Mouse (Mus musculus) neural tube, embryonic 15.5 days (tissue): ENCODE data around the gene Rarg. TPM values are rescaled to one million over a fixed set of nuclear protein-coding genes. Genes with fewer than 3 reads are reported as not detected.
A peak's percentile ranks its signal among the peaks of the same experiment; 100 is the strongest.

Source experiments
- ATAC-seq: fragments of 200-750 bp; cut with Nextera tagmentation; 2 replicates; pipeline ENCODE4 v1.8.0; 2017; ENCODE audit warnings: mild to moderate bottlenecking, moderate TSS enrichment, moderate library complexity; ENCODE audit not compliant: low FRiP score
- H3K27ac ChIP-seq: fragments of 300-500 bp; sonication (generic); replicated peaks from 2 replicates; pipeline ENCODE4 v1.5.1; 2015; ENCODE audit warnings: mild to moderate bottlenecking, inconsistent platforms
- H3K27me3 ChIP-seq: fragments of 300-500 bp; sonication (generic); replicated peaks from 2 replicates; pipeline ENCODE4 v1.6.1; 2015; ENCODE audit warnings: inconsistent platforms
- H3K36me3 ChIP-seq: fragments of 300-500 bp; sonication (generic); 2 replicates; pipeline ENCODE4 v1.6.1; 2015; ENCODE audit warnings: inconsistent platforms
- H3K4me1 ChIP-seq: fragments of 300-500 bp; sonication (generic); 2 replicates; pipeline ENCODE4 v1.6.1; 2015; ENCODE audit warnings: inconsistent platforms
- H3K4me2 ChIP-seq: fragments of 300-500 bp; sonication (generic); 2 replicates; pipeline ENCODE4 v1.6.1; 2015; ENCODE audit warnings: inconsistent platforms, mild to moderate bottlenecking, moderate library complexity
- H3K4me3 ChIP-seq: fragments of 300-500 bp; sonication (generic); replicated peaks from 2 replicates; pipeline ENCODE4 v1.5.1; 2015; ENCODE audit warnings: mild to moderate bottlenecking, inconsistent platforms
- H3K9ac ChIP-seq: fragments of 300-500 bp; sonication (generic); replicated peaks from 2 replicates; pipeline ENCODE4 v1.6.1; 2015; ENCODE audit warnings: mild to moderate bottlenecking, inconsistent platforms
- H3K9me3 ChIP-seq: fragments of 300-500 bp; sonication (generic); replicated peaks from 2 replicates; pipeline ENCODE4 v1.6.1; 2016; ENCODE audit warnings: inconsistent platforms
- WGBS: fragments of 180-500 bp; shearing (Covaris S2); methylation state at CpG from one replicate; pipeline ENCODE4 v1.1.7; 2015; ENCODE audit warnings: mixed read lengths; 5-methylcytosine and 5-hydroxymethylcytosine counted together
- polyA plus RNA-seq: library from polyadenylated mRNA; unstranded; fragments of >200 nt; fragmentation: Nextera tagmentation; extraction: Ambion mirVana; gene quantifications from 2 replicates; pipeline ENCODE4 v1.2.1, GENCODE M21; 2015

Rarg gene
- polyA plus RNA-seq, 1 experiment from 2014 or later: 7.8 TPM

GRCm38 (mm10) chr15:102210816-102211215, 46.5 kb downstream of the Rarg start:
- Histone ChIP-seq H3K4me2 (no peak overlapping the region), H3K4me1 (peaks cover 26% of the 10 kb centered on the region), H3K9me3 (no peaks in the 10 kb centered on the region), H3K9ac (no peak overlapping the region), H3K4me3 (no peak overlapping the region), H3K36me3 (peaks cover 77% of the 10 kb centered on the region), H3K27ac (no peak overlapping the region), H3K27me3 (no peaks in the 10 kb centered on the region)
- WGBS: 90% methylated on average over 4 of the region's 4 CpGs
- no peak for ATAC-seq

GRCm38 (mm10) chr15:102209114-102209513, 48.2 kb downstream of the Rarg start:
- Histone ChIP-seq H3K36me3 (peaks cover 66% of the 10 kb centered on the region), H3K9me3 (no peaks in the 10 kb centered on the region), H3K4me3 (no peak overlapping the region), H3K27me3 (no peaks in the 10 kb centered on the region), H3K9ac (no peak overlapping the region), H3K4me2 (no peak overlapping the region), H3K4me1 (peaks cover 43% of the 10 kb centered on the region), H3K27ac (no peak overlapping the region)
- no peak for ATAC-seq
- WGBS: 91% methylated on average over 8 of the region's 8 CpGs

DNA sequence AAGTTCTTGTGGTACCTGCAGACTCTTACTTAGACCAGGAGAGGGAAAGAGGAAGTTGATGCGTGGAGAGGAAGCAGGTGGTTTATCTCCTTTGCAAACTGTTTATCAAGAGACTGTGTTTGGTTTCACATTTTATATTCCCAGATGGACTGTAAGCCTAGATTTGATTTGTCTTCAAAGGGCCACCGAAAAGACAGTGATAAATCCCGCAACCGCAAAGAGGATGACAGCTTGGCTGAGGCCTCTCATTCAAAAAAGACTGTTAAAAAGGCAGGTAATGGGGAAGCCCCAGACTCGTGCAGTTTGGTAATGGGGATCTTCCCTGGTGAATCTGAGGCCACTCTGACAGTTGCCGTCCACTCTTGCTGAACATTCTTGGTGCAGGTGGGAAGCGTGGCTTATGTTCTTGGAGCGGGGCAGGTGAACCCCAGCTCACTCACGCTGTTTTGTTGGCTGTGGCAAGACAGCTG, 49.2 kb downstream of the Rarg start:
- H3K27me3 ChIP-seq: no peaks in the 10 kb centered on the region
- no peak overlapping the region for H3K4me2 ChIP-seq
- WGBS: 80% methylated on average over 9 of the region's 9 CpGs
- peaks cover 44% of the 10 kb centered on the region for H3K4me1 ChIP-seq
- ATAC-seq: no peak
- peaks cover 57% of the 10 kb centered on the region for H3K36me3 ChIP-seq
- H3K9ac ChIP-seq: no peak overlapping the region
- H3K4me3 ChIP-seq: no peak overlapping the region
- H3K9me3 ChIP-seq: no peaks in the 10 kb centered on the region
- no peak overlapping the region for H3K27ac ChIP-seq

GRCm38 (mm10) chr15:102207351-102207750, 50.0 kb downstream of the Rarg start:
- H3K4me3 ChIP-seq: no peak overlapping the region
- peaks cover 49% of the 10 kb centered on the region for H3K4me1 ChIP-seq
- H3K36me3 ChIP-seq: peaks cover 49% of the 10 kb centered on the region
- H3K9ac ChIP-seq: peak overlapping the region; percentile 32; the same call in 1 of the 2 replicates
- WGBS: 74% methylated on average over 3 of the region's 3 CpGs
- no peaks in the 10 kb centered on the region for H3K9me3 ChIP-seq
- no peaks in the 10 kb centered on the region for H3K27me3 ChIP-seq
- no peak overlapping the region for H3K27ac ChIP-seq
- ATAC-seq: no peak
- H3K4me2 ChIP-seq: peak overlapping the region; percentile 3; the same call in 1 of the 2 replicates

GRCm38 (mm10) chr15:102205779-102206178, 51.5 kb downstream of the Rarg start:
- Histone ChIP-seq H3K4me2 (peak overlapping the region; percentile 65), H3K9me3 (no peaks in the 10 kb centered on the region), H3K9ac (peak overlapping the region; percentile 87), H3K4me1 (peaks cover 53% of the 10 kb centered on the region), H3K27me3 (no peaks in the 10 kb centered on the region), H3K36me3 (peaks cover 39% of the 10 kb centered on the region), H3K27ac (peak overlapping the region; percentile 99), H3K4me3 (peak overlapping the region; percentile 82)
- ATAC-seq: peak; percentile 19; the same call in 1 of the 2 replicates
- 30% methylated on average over 8 of the region's 8 CpGs for WGBS

GRCm38 (mm10) chr15:102204674-102205505, 52.4 kb downstream of the Rarg start, which contains the start of gene Csad:
Gene Csad (minus strand): TSS chr15:102204724.
- Histone ChIP-seq H3K4me2 (peak within 1 kb of the TSS; percentile 65), H3K9ac (peak within 1 kb of the TSS; percentile 87), H3K4me3 (peak within 1 kb of the TSS; percentile 82), H3K4me1 (peaks cover 53% of the 10 kb centered on the region), H3K27me3 (no peaks in the 10 kb centered on the region), H3K27ac (peak within 1 kb of the TSS; percentile 99), H3K9me3 (no peaks in the 10 kb centered on the region), H3K36me3 (peaks cover 30% of the 10 kb centered on the region)
- ATAC-seq: no peak
- WGBS: 45% methylated on average over 19 of the region's 19 CpGs

GRCm38 (mm10) chr15:102203835-102204381, 53.4 kb downstream of the Rarg start:
- H3K4me3 ChIP-seq: peak overlapping the region; percentile 82
- H3K4me1 ChIP-seq: peaks cover 53% of the 10 kb centered on the region
- H3K27me3 ChIP-seq: no peaks in the 10 kb centered on the region
- peak overlapping the region; percentile 99 for H3K27ac ChIP-seq
- peak; percentile 43 for ATAC-seq
- no peaks in the 10 kb centered on the region for H3K9me3 ChIP-seq
- WGBS: under 1% methylated on average over 22 of the region's 72 CpGs
- H3K9ac ChIP-seq: peak overlapping the region; percentile 87
- H3K4me2 ChIP-seq: peak overlapping the region; percentile 65
- peaks cover 20% of the 10 kb centered on the region for H3K36me3 ChIP-seq

DNA sequence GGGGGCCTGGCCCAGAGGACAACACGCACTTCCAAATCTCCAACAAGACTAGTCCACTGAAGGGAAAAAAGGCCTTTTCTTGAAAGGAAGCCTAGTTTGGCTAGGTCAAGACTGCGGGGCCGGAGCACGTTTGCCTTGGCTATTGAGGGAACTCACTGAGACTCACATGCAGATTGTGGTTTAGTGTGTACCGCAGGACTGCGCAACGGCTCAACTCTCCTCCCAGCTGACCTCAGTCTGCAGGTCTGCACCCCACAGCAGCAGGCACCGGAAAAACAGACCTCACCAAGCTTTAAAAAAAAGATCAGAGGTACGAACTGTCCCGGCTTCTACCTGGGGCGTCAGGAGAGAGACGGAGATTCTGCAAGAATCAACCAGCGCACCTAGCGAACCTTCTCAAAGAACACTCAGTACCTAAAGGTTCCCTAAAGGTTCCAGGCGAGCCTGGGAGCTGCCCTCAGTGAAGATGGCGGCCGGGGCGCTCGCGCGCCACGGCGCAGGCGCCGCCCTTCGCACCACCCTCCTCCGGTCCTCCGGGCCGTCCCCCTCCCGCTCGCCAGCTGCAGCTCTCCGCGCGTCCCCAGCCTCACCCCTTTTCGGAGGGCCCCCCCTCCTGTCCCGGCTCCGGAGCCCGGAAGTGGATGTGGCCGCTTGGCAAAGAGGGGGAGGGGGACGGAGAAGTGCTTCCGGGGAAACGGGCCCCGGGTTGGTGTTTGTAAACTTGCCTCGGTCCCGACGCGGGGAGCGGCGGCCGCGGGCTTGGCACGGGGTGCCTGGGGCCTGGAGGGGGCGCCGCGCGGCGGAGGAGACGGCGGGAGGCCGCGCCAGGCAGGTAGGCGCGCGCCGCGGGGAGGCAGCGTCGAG, 54.1 kb downstream of the Rarg start, which contains the start of gene Zfp740:
Gene Zfp740, plus strand, starts transcription at position 279 of the 864 bp plus-strand sequence.
- H3K27me3 ChIP-seq: no peaks in the 10 kb centered on the region
- peak within 1 kb of the TSS; percentile 82 for H3K4me3 ChIP-seq
- H3K9me3 ChIP-seq: no peaks in the 10 kb centered on the region
- H3K9ac ChIP-seq: peak within 1 kb of the TSS; percentile 87
- H3K27ac ChIP-seq: peak within 1 kb of the TSS; percentile 99
- peaks cover 14% of the 10 kb centered on the region for H3K36me3 ChIP-seq
- WGBS: under 1% methylated on average over 50 of the region's 68 CpGs
- ATAC-seq: peak; percentile 97
- H3K4me2 ChIP-seq: peak within 1 kb of the TSS; percentile 65
- H3K4me1 ChIP-seq: peaks cover 50% of the 10 kb centered on the region

GRCm38 (mm10) chr15:102198841-102199240, 58.5 kb downstream of the Rarg start:
- Histone ChIP-seq H3K9me3 (no peaks in the 10 kb centered on the region), H3K27me3 (no peaks in the 10 kb centered on the region), H3K27ac (no peak overlapping the region), H3K36me3 (no peaks in the 10 kb centered on the region), H3K9ac (no peak overlapping the region), H3K4me2 (no peak overlapping the region), H3K4me3 (no peak overlapping the region), H3K4me1 (peaks cover 9% of the 10 kb centered on the region)
- ATAC-seq: no peak
- 82% methylated on average over 4 of the region's 4 CpGs for WGBS

DNA sequence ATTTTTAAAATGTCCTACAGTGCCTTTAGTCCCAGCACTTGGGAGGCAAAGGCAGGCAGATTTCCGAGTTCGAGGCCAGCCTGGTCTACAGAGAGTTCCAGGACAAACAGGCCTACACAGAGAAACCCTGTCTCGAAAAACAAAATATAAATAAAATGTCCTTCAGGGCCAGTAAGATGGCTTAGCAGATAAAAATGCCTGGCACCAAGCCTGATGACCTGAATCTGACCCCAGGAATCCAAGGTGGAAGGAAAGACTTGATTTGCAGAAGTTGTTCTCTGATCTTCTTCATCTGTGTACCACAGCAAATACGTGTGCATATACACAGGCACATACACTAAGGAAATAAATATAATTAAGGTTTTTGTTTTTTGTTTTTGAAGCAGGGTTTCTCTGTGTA, 61.9 kb downstream of the Rarg start:
- ATAC-seq: no peak
- Histone ChIP-seq H3K4me2 (no peak overlapping the region), H3K9ac (no peak overlapping the region), H3K27me3 (no peaks in the 10 kb centered on the region), H3K4me3 (no peak overlapping the region), H3K36me3 (no peaks in the 10 kb centered on the region), H3K27ac (no peak overlapping the region), H3K9me3 (no peaks in the 10 kb centered on the region), H3K4me1 (no peaks in the 10 kb centered on the region)
- 81% methylated on average over 4 of the region's 4 CpGs for WGBS

- H3K27ac ChIP-seq: no peak overlapping the region
- H3K9me3 ChIP-seq: no peaks in the 10 kb centered on the region
- H3K4me2 ChIP-seq: no peak overlapping the region
- 91% methylated on average over 4 of the region's 4 CpGs for WGBS
- no peak overlapping the region for H3K4me3 ChIP-seq
- ATAC-seq: no peak
- no peaks in the 10 kb centered on the region for H3K4me1 ChIP-seq
- H3K36me3 ChIP-seq: no peaks in the 10 kb centered on the region
- H3K27me3 ChIP-seq: no peaks in the 10 kb centered on the region
- H3K9ac ChIP-seq: no peak overlapping the region
Observed at GRCm38 (mm10) chr15:102194439-102194838, 62.9 kb downstream of the Rarg start.
